Mouse (Mus musculus) small intestine, adult 2 months (tissue): Measurements from ENCODE around the gene Fate1. TPM values are rescaled to one million over a fixed set of nuclear protein-coding genes. Genes with fewer than 3 reads are reported as not detected.
A peak's percentile ranks its signal among the peaks of the same experiment; 100 is the strongest.

Experiments
- H3K27ac ChIP-seq: fragments of 200-500 bp; 2 replicates; pipeline ENCODE4 v1.5.1; 2012; ENCODE audit warnings: low read depth, low read length, control low read depth, inconsistent platforms; ENCODE audit not compliant: insufficient read depth
- H3K27me3 ChIP-seq: fragments of 200-500 bp; 2 replicates; pipeline ENCODE4 v1.6.1; 2012; ENCODE audit warnings: mild to moderate bottlenecking, moderate library complexity, low read length, inconsistent platforms; ENCODE audit not compliant: control insufficient read depth, insufficient read depth
- H3K36me3 ChIP-seq: fragments of 200-500 bp; 2 replicates; pipeline ENCODE4 v1.6.1; 2012; ENCODE audit warnings: mild to moderate bottlenecking, low read length, control low read depth, inconsistent platforms; ENCODE audit not compliant: control insufficient read depth, insufficient read depth
- H3K4me1 ChIP-seq: fragments of 200-500 bp; 2 replicates; pipeline ENCODE4 v1.6.1; 2012; ENCODE audit warnings: low read length, inconsistent platforms, mixed read lengths; ENCODE audit not compliant: control insufficient read depth, insufficient read depth, insufficient read length
- H3K4me3 ChIP-seq: fragments of 200-500 bp; 2 replicates; pipeline ENCODE4 v1.5.1; 2012; ENCODE audit warnings: low read depth, mild to moderate bottlenecking, control low read depth, inconsistent platforms, low read length, moderate library complexity
- CTCF ChIP-seq: fragments of 200-500 bp; IDR thresholded peaks from 2 replicates; pipeline ENCODE4 v1.5.1; 2012; ENCODE audit warnings: low read depth, mild to moderate bottlenecking, control low read depth, inconsistent platforms, low read length, moderate library complexity, mixed read lengths; ENCODE audit not compliant: insufficient replicate concordance, insufficient read length; ENCODE audit errors: extremely low read depth
- POLR2A ChIP-seq: fragments of 200-500 bp; IDR thresholded peaks from 2 replicates; pipeline ENCODE4 v1.6.1; 2012; ENCODE audit warnings: low read depth, mild to moderate bottlenecking, control low read depth, inconsistent platforms, low read length, moderate library complexity
- WGBS: fragments of 180-500 bp; shearing (Covaris S2); methylation state at CpG from one replicate; pipeline ENCODE4 v1.1.7; 2018; 5-methylcytosine and 5-hydroxymethylcytosine counted together
- polyA plus RNA-seq: library from polyadenylated mRNA; depleted of rRNA; stranded (reverse); fragments of >200 nt; gene quantifications from 2 replicates; pipeline ENCODE4 v1.2.3, GENCODE M21; 2012; rRNA removed

The Fate1 gene
- polyA plus RNA-seq, 1 experiment: not detected

DNA sequence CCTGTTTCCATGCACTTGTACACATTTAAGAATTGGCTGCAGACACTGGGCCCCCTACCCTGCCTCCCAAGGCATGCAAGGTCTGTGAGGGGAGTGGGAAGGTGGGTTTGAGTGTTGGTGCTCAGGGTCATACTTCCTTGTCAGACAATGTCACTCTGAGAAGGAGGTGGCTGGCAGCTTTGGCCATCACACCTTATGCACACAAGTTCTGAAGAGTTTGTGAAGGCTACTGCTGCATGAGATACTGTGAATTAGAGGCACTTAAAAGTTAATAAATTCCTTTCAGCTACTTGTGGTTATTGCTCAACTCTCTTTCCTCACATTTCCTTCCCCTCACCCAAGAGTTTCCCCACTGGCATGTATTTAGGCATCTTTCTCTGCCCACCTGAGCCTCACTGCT lies 37.1 kb downstream of the Fate1 start:
- Histone ChIP-seq H3K36me3 (no peaks in the 10 kb centered on the region), H3K4me3 (no peak overlapping the region), H3K27me3 (no peaks in the 10 kb centered on the region), H3K4me1 (no peaks in the 10 kb centered on the region), H3K27ac (no peak overlapping the region)
- TF ChIP-seq CTCF: no peak
- TF ChIP-seq POLR2A: no peak

DNA sequence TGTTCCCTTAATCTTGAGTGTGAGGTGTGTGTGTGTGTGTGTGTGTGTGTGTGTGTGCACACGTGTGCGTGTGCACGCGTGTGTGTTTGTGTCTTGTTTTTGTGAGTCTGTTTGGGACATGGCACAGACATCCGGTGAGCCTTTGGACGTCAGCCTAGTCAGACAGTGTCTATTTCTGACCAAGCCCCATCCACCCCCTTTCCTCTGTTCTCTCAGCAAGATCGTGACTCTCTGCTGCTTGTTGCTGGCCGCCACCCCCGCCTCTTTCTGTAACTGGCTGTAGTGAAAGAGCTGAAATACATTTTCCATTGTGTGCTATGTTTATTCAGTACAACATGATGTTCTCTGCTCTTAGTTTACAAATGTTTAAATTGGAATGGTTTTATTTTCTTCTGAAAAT lies 39.5 kb downstream of the Fate1 start:
- Histone ChIP-seq H3K27ac (no peak overlapping the region), H3K27me3 (no peaks in the 10 kb centered on the region), H3K4me3 (no peak overlapping the region), H3K36me3 (no peaks in the 10 kb centered on the region), H3K4me1 (no peaks in the 10 kb centered on the region)
- 53% methylated on average over 9 of the region's 9 CpGs for WGBS
- TF ChIP-seq CTCF: no peak
- no peak for TF ChIP-seq POLR2A

DNA sequence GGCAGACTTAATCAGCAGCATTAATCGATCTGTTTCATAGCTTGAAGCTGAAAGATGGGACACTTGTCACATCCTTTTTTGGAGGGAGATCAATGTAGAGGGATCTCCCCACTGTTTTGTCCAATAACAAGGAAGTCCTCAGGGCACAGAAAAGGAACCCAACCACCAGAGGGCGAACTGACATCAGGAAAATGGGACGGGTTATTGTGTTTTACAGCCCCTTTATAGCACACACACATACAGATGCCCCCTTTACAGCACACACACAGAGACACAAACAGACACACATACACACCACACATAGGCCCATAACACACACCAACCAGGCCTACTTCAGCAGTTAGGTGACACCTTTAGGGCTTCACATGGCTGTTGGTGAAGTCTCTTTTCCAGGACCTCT lies 40.0 kb downstream of the Fate1 start:
- Histone ChIP-seq H3K4me3 (no peak overlapping the region), H3K36me3 (no peaks in the 10 kb centered on the region), H3K4me1 (no peaks in the 10 kb centered on the region), H3K27me3 (no peaks in the 10 kb centered on the region), H3K27ac (no peak overlapping the region)
- WGBS: 23% methylated on average over 3 of the region's 3 CpGs
- TF ChIP-seq CTCF (no peak), POLR2A (no peak)

DNA sequence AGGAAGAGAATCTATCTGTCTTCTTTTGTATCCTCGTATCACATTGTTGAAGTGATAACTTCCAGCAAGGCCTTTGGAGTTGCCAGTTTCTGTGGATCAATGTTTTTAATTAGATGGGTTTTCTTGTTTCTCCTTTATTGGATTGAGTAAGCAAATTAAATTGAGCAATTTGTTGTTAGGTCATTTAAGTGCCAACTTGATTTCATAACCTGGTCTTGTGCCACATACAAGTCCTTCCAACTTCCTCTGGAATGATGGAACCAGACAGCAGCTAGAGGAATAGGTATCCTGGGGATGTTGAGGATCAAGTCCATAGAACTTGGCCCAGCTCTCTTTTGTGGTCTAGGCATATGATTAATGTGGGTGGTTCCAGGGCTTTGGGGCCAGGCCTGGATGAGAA lies 49.5 kb downstream of the Fate1 start:
- no peak for TF ChIP-seq CTCF
- no peak for TF ChIP-seq POLR2A
- Histone ChIP-seq H3K4me3 (no peak overlapping the region), H3K27me3 (no peaks in the 10 kb centered on the region), H3K36me3 (no peaks in the 10 kb centered on the region), H3K27ac (no peak overlapping the region), H3K4me1 (no peaks in the 10 kb centered on the region)
- WGBS: 82% methylated on average over 1 of the region's 1 CpGs

- 36% methylated on average over 10 of the region's 10 CpGs for WGBS
- Histone ChIP-seq H3K4me3 (no peak overlapping the region), H3K36me3 (no peaks in the 10 kb centered on the region), H3K27me3 (no peaks in the 10 kb centered on the region), H3K27ac (no peak overlapping the region), H3K4me1 (no peaks in the 10 kb centered on the region)
- TF ChIP-seq CTCF: peak; percentile 31; the same call in 1 of the 2 replicates
- TF ChIP-seq POLR2A: no peak
These were observed 50.1 kb downstream of the Fate1 start for GRCm38 (mm10) chrX:72022750-72023398.

DNA sequence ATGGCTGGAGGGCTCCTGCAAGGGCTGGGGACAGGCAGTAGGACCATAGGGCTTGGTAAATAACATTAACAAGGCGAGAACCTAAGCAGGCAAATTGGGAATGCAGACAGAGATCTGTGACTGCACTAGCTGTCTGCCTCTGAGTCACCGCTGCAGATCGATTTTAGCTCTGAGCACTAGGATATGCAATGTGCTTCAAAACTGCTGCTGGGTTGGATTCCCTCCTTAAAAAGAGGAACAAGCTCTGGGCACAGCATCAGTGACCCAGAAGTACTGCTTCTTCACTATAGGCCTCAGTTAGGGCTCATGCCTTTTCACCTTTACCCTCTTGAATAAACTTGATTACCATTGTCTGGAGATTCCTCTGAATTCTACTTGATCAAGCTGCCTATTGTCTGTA lies 50.8 kb downstream of the Fate1 start:
- TF ChIP-seq POLR2A (no peak), CTCF (no peak)
- Histone ChIP-seq H3K27me3 (no peaks in the 10 kb centered on the region), H3K27ac (no peak overlapping the region), H3K4me1 (no peaks in the 10 kb centered on the region), H3K36me3 (no peaks in the 10 kb centered on the region), H3K4me3 (no peak overlapping the region)
- 58% methylated on average over 3 of the region's 3 CpGs for WGBS

Other genes starting within 250 kb of the Fate1 start
- gene Vma21, start 157.1 kb upstream of the Fate1 start, polyA plus RNA-seq: 0.56 and 0.63 TPM in 2 replicates
- 0.05 and 0.11 TPM in 2 replicates for gene Gm1141, start 52.0 kb upstream of the Fate1 start, polyA plus RNA-seq
- gene Prrg3, start 10.4 kb upstream of the Fate1 start, polyA plus RNA-seq: 0.15 and 0.20 TPM in 2 replicates
- gene Cnga2, start 18.9 kb downstream of the Fate1 start, polyA plus RNA-seq: not detected in 2 replicates
- gene Magea4, start 249.0 kb downstream of the Fate1 start, polyA plus RNA-seq: not detected in 2 replicates